Mouse (Mus musculus) small intestine, adult 2 months (tissue): ENCODE data around the gene Coro1c.

Experiments
- CTCF ChIP-seq: fragments of 200-500 bp; IDR thresholded peaks from 2 replicates; pipeline ENCODE4 v1.5.1; 2012; ENCODE audit warnings: low read depth, mild to moderate bottlenecking, control low read depth, inconsistent platforms, low read length, moderate library complexity, mixed read lengths; ENCODE audit not compliant: insufficient replicate concordance, insufficient read length; ENCODE audit errors: extremely low read depth
- POLR2A ChIP-seq: fragments of 200-500 bp; IDR thresholded peaks from 2 replicates; pipeline ENCODE4 v1.6.1; 2012; ENCODE audit warnings: low read depth, mild to moderate bottlenecking, control low read depth, inconsistent platforms, low read length, moderate library complexity

DNA sequence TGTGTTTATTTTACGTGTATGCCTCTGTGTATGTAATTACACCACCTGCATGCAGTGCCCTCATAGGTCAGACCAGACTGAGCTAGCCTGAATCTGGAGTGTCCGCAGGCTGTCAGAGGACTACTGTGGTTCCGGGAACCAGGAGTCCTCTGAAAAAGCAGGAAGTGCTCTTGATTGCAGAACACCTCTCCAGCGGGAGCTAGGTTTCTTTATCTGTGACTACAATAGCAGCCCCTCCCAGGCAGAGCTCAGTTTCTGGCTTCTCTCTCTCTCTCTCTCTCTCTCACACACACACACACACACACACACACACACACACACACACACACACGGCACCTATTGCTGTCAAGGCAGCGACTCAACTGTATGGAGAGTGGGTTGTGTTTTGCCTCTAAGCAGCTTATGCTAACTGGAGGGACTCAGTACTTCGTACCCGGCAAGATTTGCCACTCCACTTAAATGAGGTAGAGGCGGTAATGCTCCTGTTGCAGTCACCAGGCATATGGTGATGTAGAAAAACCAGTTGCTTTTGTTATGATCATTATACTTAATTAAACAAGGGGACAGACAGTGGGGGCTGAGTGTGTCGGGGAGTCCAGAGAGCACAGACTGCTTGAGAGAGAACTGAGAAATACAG is 1.6 kb upstream of the Coro1c start:
- TF ChIP-seq CTCF (no peak), POLR2A (no peak; the same call in 1 of the 2 replicates)
